22 mouse cellular contexts compared by ENCODE assay signal in genomic region chr2:65421259-65422255, GRCm38 (mm10). TPM values are rescaled to one million over a fixed set of nuclear protein-coding genes. Genes with fewer than 3 reads are reported as not detected.
DNase-seq lines count a peak whose midpoint lies in the region; ATAC-seq lines count a peak whose summit lies in the region.
"Had no signal": no experiment of that assay in that cellular context is flagged by ENCODE, and none has a peak within 500 bp of the region (broad histone marks: within the 10 kb centered on the region; RNA-seq: fewer than 3 reads in every experiment).

No protein-coding gene starts in this region.

- peaks cover 17% of the 10 kb centered on the region for H3K4me1 ChIP-seq in midbrain, embryonic 14.5 days (ENCODE audit: control insufficient read depth, insufficient read depth, low read length)
- H3K4me1 ChIP-seq: midbrain, embryonic 12.5 days; stomach, embryonic 15.5 days had no signal

- no peak overlapping the region for H3K4me3 ChIP-seq in midbrain, embryonic 14.5 days (replicated peaks; ENCODE audit: low read depth, low read length)
- H3K4me3 ChIP-seq: embryonic facial prominence, embryonic 10.5 days; midbrain, embryonic 12.5 days; stomach, embryonic 15.5 days had no signal

- no peak overlapping the region for H3K9ac ChIP-seq in midbrain, embryonic 14.5 days (replicated peaks; ENCODE audit: low read length)
- H3K9ac ChIP-seq: forebrain, postnatal 0 days; midbrain, embryonic 12.5 days; stomach, embryonic 15.5 days had no signal

- H3K27me3 ChIP-seq in midbrain, embryonic 14.5 days (ENCODE audit: control insufficient read depth, insufficient read depth, low read length): no peaks in the 10 kb centered on the region
- H3K27me3 ChIP-seq: midbrain, embryonic 12.5 days; stomach, embryonic 15.5 days had no signal

- 33% methylated on average over 11 of the region's 11 CpGs for WGBS in midbrain, embryonic 14.5 days

- no peaks in the 10 kb centered on the region for H3K36me3 ChIP-seq in midbrain, embryonic 14.5 days (ENCODE audit: control insufficient read depth, insufficient read depth, low read length)
- H3K36me3 ChIP-seq: embryonic facial prominence, embryonic 10.5 days; midbrain, embryonic 12.5 days; stomach, embryonic 15.5 days had no signal

- H3K27ac ChIP-seq in midbrain, embryonic 14.5 days (replicated peaks; ENCODE audit: low read depth, low read length): peak overlapping the region; percentile 64
- H3K27ac ChIP-seq: embryonic facial prominence, embryonic 10.5 days; macrophage; midbrain, embryonic 12.5 days; stomach, embryonic 15.5 days had no signal

- peak; percentile 44 for ATAC-seq in frontal cortex, adult (ENCODE audit: low TSS enrichment)
- ATAC-seq in midbrain, embryonic 14.5 days (ENCODE audit: low FRiP score, low TSS enrichment): peak; percentile 34; the same call in 1 of the 2 replicates
- ATAC-seq: CD4-positive, CD25-positive, alpha-beta regulatory T cell, adult 4 months; forebrain, postnatal 0 days; lung, postnatal 0 days had no signal

- no peaks in the 10 kb centered on the region for H3K9me3 ChIP-seq in midbrain, embryonic 14.5 days (ENCODE audit: control insufficient read depth, low read length)
- H3K9me3 ChIP-seq: embryonic facial prominence, embryonic 10.5 days; stomach, embryonic 15.5 days had no signal

- no peak overlapping the region for H3K4me2 ChIP-seq in midbrain, embryonic 14.5 days (ENCODE audit: low read length)
- H3K4me2 ChIP-seq: midbrain, embryonic 12.5 days; stomach, embryonic 15.5 days had no signal

- no peak for DNase-seq in frontal cortex, postnatal 25 days (ENCODE audit: low spot score in 2 of 2)
- peak; percentile 25 for DNase-seq in right cerebral cortex, adult 18-20 months
- DNase-seq in right cerebral cortex, postnatal 10 days (ENCODE audit: low spot score in 2 of 2): no peak
- DNase-seq in midbrain, embryonic 14.5 days: peak; percentile 55
- DNase-seq in B cell, adult 2 months: no peak
- no peak for DNase-seq in adrenal gland, postnatal 10 days
- DNase-seq: adrenal gland, postnatal 14 days; cerebellum, adult 11 months; cerebellum, adult 9-11 months; forebrain, postnatal 0 days; kidney, adult 18-20 months; thymus, postnatal 25 days had no signal

RNA-seq across cellular contexts. Expression of gene Slc38a11, which starts 57.7 kb away (rescaled TPM):
- 1.3 and 2.3 TPM in 2 replicates for polyA plus RNA-seq in midbrain, embryonic 14.5 days (2014; fragmentation: Nextera tagmentation; extraction: Ambion mirVana)
- total RNA-seq in adrenal gland, postnatal 10 days (2021): 10 to 100 TPM; 20.9 to 22.6 TPM
- total RNA-seq: MEL had no signal
- polyA plus RNA-seq: CD4-positive, CD25-positive, alpha-beta regulatory T cell, adult 4 months; heart, embryonic 14.5 days; liver, adult 2 months; macrophage had no signal

Comparison
In these comparisons a context has a peak if more than half of its experiments do, and no peak if none do; other contexts are left out.
1. DNase-seq: peak in right cerebral cortex, adult 18-20 months (single experiment) and midbrain, embryonic 14.5 days (single experiment); none in frontal cortex, postnatal 25 days (0 of 2), right cerebral cortex, postnatal 10 days (0 of 2), B cell, adult 2 months (0 of 2) and adrenal gland, postnatal 10 days (single experiment).